Mouse (Mus musculus) layer of hippocampus, adult 8-10 months (tissue): ENCODE measurements around the gene Pvr. TPM values are rescaled to one million over a fixed set of nuclear protein-coding genes. Genes with fewer than 3 reads are reported as not detected.

Experiments used
- DNase-seq, 2 experiments: peaks; one replicate each; pipeline ENCODE4 v3.0.0; 2022; ENCODE audit warnings: low spot score in 2 of 2
- total RNA-seq, 4 experiments: library from RNA; stranded (reverse); gene quantifications; 2 replicates each; pipeline ENCODE4 v1.2.4; 2022

Gene Pvr
- total RNA-seq, 4 experiments from 2014 or later, result 12.5 to 16.1 (median 13.8) TPM

- DNase-seq, result peak; percentile 21 to 49
Observed at GRCm38 (mm10) chr7:19875948-19876682, 44.8 kb downstream of the Pvr start.

GRCm38 (mm10) chr7:19871943-19872601 lies 48.9 kb downstream of the Pvr start:
- DNase-seq, result no peak

- DNase-seq, result no peak
Observed at GRCm38 (mm10) chr7:19871137-19871621, 49.8 kb downstream of the Pvr start.

- DNase-seq, result no peak
Observed at GRCm38 (mm10) chr7:19867751-19868399, 53.1 kb downstream of the Pvr start.

GRCm38 (mm10) chr7:19866490-19866889 lies 54.5 kb downstream of the Pvr start:
- DNase-seq, result no peak

GRCm38 (mm10) chr7:19865246-19866036 lies 55.5 kb downstream of the Pvr start:
- DNase-seq, result no peak

GRCm38 (mm10) chr7:19864241-19864640 lies 56.7 kb downstream of the Pvr start:
- no peak for DNase-seq

- no peak for DNase-seq
Observed at GRCm38 (mm10) chr7:19861199-19861598, 59.8 kb downstream of the Pvr start, which contains the start of gene Ceacam16. Ceacam16 (minus strand) TSS chr7:19861299.

GRCm38 (mm10) chr7:19859740-19860139 lies 61.2 kb downstream of the Pvr start:
- DNase-seq, result no peak

GRCm38 (mm10) chr7:19856283-19856682 lies 64.7 kb downstream of the Pvr start:
- DNase-seq, result no peak

GRCm38 (mm10) chr7:19855663-19856062 lies 65.3 kb downstream of the Pvr start:
- no peak for DNase-seq

Other genes with a start within 250 kb of the Pvr start
- gene Apoc2, start 243.2 kb downstream of the Pvr start, total RNA-seq, result under 1 TPM in 1 of 4 experiments, not detected in 3; 0.66 TPM
- not detected for gene Gm44805, start 239.7 kb downstream of the Pvr start, total RNA-seq
- gene Apoc4, start 239.7 kb downstream of the Pvr start, total RNA-seq, result 1 to 10 TPM in 1 of 4 experiments, not detected in 3; 1.2 TPM
- gene Apoc1, start 228.5 kb downstream of the Pvr start, total RNA-seq, result 10 to 100 TPM in 1 of 4 experiments, 1 to 10 TPM in 3; 5.3 to 10.7 (median 6.0) TPM
- 1,000 to 10,000 TPM; 1,861 to 4,366 (median 2,827) TPM for gene Apoe, start 222.0 kb downstream of the Pvr start, total RNA-seq
- 100 to 1,000 TPM; 104 to 112 (median 109) TPM for gene Tomm40, start 205.7 kb downstream of the Pvr start, total RNA-seq
- 1 to 10 TPM; 5.7 to 8.2 (median 7.0) TPM for gene Nectin2, start 170.7 kb downstream of the Pvr start, total RNA-seq
- 10 to 100 TPM; 11.0 to 15.2 (median 13.2) TPM for gene Bcam, start 150.1 kb downstream of the Pvr start, total RNA-seq
- not detected for gene Cblc, start 124.4 kb downstream of the Pvr start, total RNA-seq
- gene Bcl3, start 98.4 kb downstream of the Pvr start, total RNA-seq, result 10 to 100 TPM in 1 of 4 experiments, 1 to 10 TPM in 1, under 1 TPM in 2; 0.75 to 11.9 (median 2.3) TPM
- 1 to 10 TPM; 1.5 to 2.6 (median 2.2) TPM for gene Gm19345, start 69.2 kb downstream of the Pvr start, total RNA-seq
- gene Ceacam16, start 59.9 kb downstream of the Pvr start, total RNA-seq, result not detected
- not detected for gene Ceacam19, start 33.2 kb downstream of the Pvr start, total RNA-seq
- under 1 TPM in 1 of 4 experiments, not detected in 3; 0.20 TPM for gene Igsf23, start 29.6 kb upstream of the Pvr start, total RNA-seq
- gene Ceacam20, start 44.3 kb upstream of the Pvr start, total RNA-seq, result not detected
- not detected for gene Nlrp9b, start 70.3 kb upstream of the Pvr start, total RNA-seq
- not detected for gene Vmn1r91, start 178.5 kb upstream of the Pvr start, total RNA-seq
- not detected for gene Gm16442, start 201.4 kb upstream of the Pvr start, total RNA-seq
- not detected for gene Vmn1r93, start 217.9 kb upstream of the Pvr start, total RNA-seq
- not detected for gene Vmn1r94, start 247.2 kb upstream of the Pvr start, total RNA-seq